14 mouse cellular contexts compared by ENCODE assay signal in the genomic region with DNA sequence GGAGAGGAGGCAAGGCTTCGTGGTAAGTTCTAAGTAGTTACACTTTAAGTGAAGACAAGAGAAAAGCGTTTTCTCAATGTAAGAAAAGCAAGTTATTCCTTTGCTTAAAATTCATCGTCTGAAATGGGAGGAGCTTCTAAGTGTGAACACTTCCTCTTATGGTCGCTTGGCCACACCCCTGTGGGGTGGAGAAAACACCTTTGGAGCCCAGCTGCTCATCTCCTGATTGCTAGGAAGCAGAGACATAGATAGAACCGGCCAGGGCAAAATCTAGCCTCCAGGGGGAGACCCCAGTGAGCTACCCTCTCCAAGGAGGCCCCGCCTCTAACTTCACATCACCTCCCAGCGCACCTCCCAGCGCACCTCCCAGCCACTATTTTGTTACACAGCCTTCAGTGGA. TPM values are rescaled to one million over a fixed set of nuclear protein-coding genes. Genes with fewer than 3 reads are reported as not detected.
A peak's percentile ranks its signal among the peaks of the same experiment; 100 is the strongest.
DNase-seq lines count a peak whose midpoint lies in the region; ATAC-seq and TF ChIP-seq lines count a peak whose summit lies in the region.
"Had no signal": no experiment of that assay in that cellular context is flagged by ENCODE, and none has a peak within 500 bp of the region (broad histone marks: within the 10 kb centered on the region; RNA-seq: fewer than 3 reads in every experiment).

No protein-coding gene starts in this region.

- no peak overlapping the region for H3K9ac ChIP-seq in heart, embryonic 11.5 days (ENCODE audit: low read depth, low read length)
- no peak overlapping the region for H3K9ac ChIP-seq in heart, adult 2 months (ENCODE audit: low read depth, low read length)
- H3K9ac ChIP-seq in hindbrain, embryonic 12.5 days = no peak overlapping the region
- no peak overlapping the region for H3K9ac ChIP-seq in neural tube, embryonic 14.5 days (replicated peaks; ENCODE audit: low read depth, low read length)

- peak overlapping the region; percentile 35; the same call in 1 of the 2 replicates for H3K4me2 ChIP-seq in heart, embryonic 11.5 days
- H3K4me2 ChIP-seq in hindbrain, embryonic 12.5 days (replicated peaks) = no peak overlapping the region
- H3K4me2 ChIP-seq in neural tube, embryonic 14.5 days (ENCODE audit: low read depth, low read length) = no peak overlapping the region

- no peak overlapping the region for H3K4me3 ChIP-seq in heart, embryonic 11.5 days (ENCODE audit: low read depth, low read length)
- no peak overlapping the region for H3K4me3 ChIP-seq in heart, adult 2 months
- H3K4me3 ChIP-seq in hindbrain, embryonic 12.5 days = no peak overlapping the region
- no peak overlapping the region for H3K4me3 ChIP-seq in neural tube, embryonic 14.5 days (ENCODE audit: low read depth, low read length)

- H3K27ac ChIP-seq in heart, embryonic 11.5 days (ENCODE audit: low read depth, low read length) = no peak overlapping the region
- H3K27ac ChIP-seq in heart, adult 2 months = no peak overlapping the region
- H3K27ac ChIP-seq in hindbrain, embryonic 12.5 days = peak overlapping the region; percentile 80
- peak overlapping the region; percentile 78; the same call in 1 of the 2 replicates for H3K27ac ChIP-seq in neural tube, embryonic 14.5 days (ENCODE audit: low read depth, low read length)

- intact Hi-C loops in heart, adult 2 months (cut with DNase I) = no loop called here

- no peak for TF ChIP-seq CTCF in heart, adult 2 months (IDR thresholded peaks at IDR 0.05)

- no peaks in the 10 kb centered on the region for H3K9me3 ChIP-seq in heart, embryonic 11.5 days (replicated peaks; ENCODE audit: control insufficient read depth, low read length)
- H3K9me3 ChIP-seq in hindbrain, embryonic 12.5 days (replicated peaks) = no peaks in the 10 kb centered on the region
- no peaks in the 10 kb centered on the region for H3K9me3 ChIP-seq in neural tube, embryonic 14.5 days (ENCODE audit: control insufficient read depth, low read length)

- no peaks in the 10 kb centered on the region for H3K27me3 ChIP-seq in heart, embryonic 11.5 days (ENCODE audit: control insufficient read depth, insufficient read depth, low read length)
- H3K27me3 ChIP-seq in heart, adult 2 months (ENCODE audit: control insufficient read depth, insufficient read depth, low read length) = no peaks in the 10 kb centered on the region
- no peaks in the 10 kb centered on the region for H3K27me3 ChIP-seq in hindbrain, embryonic 12.5 days
- no peaks in the 10 kb centered on the region for H3K27me3 ChIP-seq in neural tube, embryonic 14.5 days (ENCODE audit: control insufficient read depth, insufficient read depth, low read length)

- no peak for TF ChIP-seq EP300 in heart, adult 2 months (IDR thresholded peaks at IDR 0.05; ENCODE audit: insufficient read depth, low read depth, low read length)

- H3K4me1 ChIP-seq in heart, embryonic 11.5 days (ENCODE audit: control insufficient read depth, insufficient read depth, low read length) = peaks cover 14% of the 10 kb centered on the region
- H3K4me1 ChIP-seq in heart, adult 2 months (ENCODE audit: control insufficient read depth, insufficient read depth, low read length) = peaks cover 1% of the 10 kb centered on the region; the same call in 1 of the 2 replicates
- peaks cover 22% of the 10 kb centered on the region for H3K4me1 ChIP-seq in hindbrain, embryonic 12.5 days
- H3K4me1 ChIP-seq in neural tube, embryonic 14.5 days (ENCODE audit: control insufficient read depth, insufficient read depth, low read length) = peaks cover 9% of the 10 kb centered on the region; the same call in 1 of the 2 replicates

- DNase-seq in heart, adult 2 months = no peak
- peak; percentile 2 to 20 for DNase-seq in spleen, postnatal 36 days (ENCODE audit: low spot score in 2 of 2)
- no peak for DNase-seq in spleen, adult 18-20 months
- no peak for DNase-seq in testis, postnatal 14 days (ENCODE audit: low spot score)
- DNase-seq: adrenal gland, adult 2 months; kidney, postnatal 10 days; right cerebral cortex, postnatal 4 days had no signal

- ATAC-seq in heart, embryonic 11.5 days (replicated peaks; ENCODE audit: insufficient number of reproducible peaks, low FRiP score, low TSS enrichment) = no peak
- ATAC-seq in hindbrain, embryonic 12.5 days (ENCODE audit: low FRiP score) = no peak
- no peak for ATAC-seq in neural tube, embryonic 14.5 days (ENCODE audit: low read depth)
- no peak for ATAC-seq in activated CD4-positive, CD25-positive, alpha-beta regulatory T cell, adult 4 months

- TF ChIP-seq POLR2A in heart, adult 2 months (IDR thresholded peaks at IDR 0.05; ENCODE audit: insufficient read depth, low read depth, low read length) = no peak

- WGBS in heart, embryonic 11.5 days (ENCODE audit: insufficient replicate concordance) = 52% methylated on average over 8 of the region's 8 CpGs
- 71% methylated on average over 8 of the region's 8 CpGs for WGBS in heart, adult 2 months
- WGBS in hindbrain, embryonic 12.5 days = 54% methylated on average over 8 of the region's 8 CpGs
- 63% methylated on average over 8 of the region's 8 CpGs for WGBS in neural tube, embryonic 14.5 days

- H3K79me2 ChIP-seq in heart, adult 2 months (replicated peaks; ENCODE audit: control insufficient read depth, insufficient read depth, low read length) = no peaks in the 10 kb centered on the region

- no peaks in the 10 kb centered on the region for H3K36me3 ChIP-seq in heart, embryonic 11.5 days (ENCODE audit: control insufficient read depth, insufficient read depth, low read length)
- H3K36me3 ChIP-seq in heart, adult 2 months (ENCODE audit: control insufficient read depth, insufficient read depth, low read length) = no peaks in the 10 kb centered on the region
- H3K36me3 ChIP-seq in hindbrain, embryonic 12.5 days = no peaks in the 10 kb centered on the region
- H3K36me3 ChIP-seq in neural tube, embryonic 14.5 days (ENCODE audit: control insufficient read depth, insufficient read depth, low read length) = no peaks in the 10 kb centered on the region

RNA-seq across cellular contexts. Expression of gene Gm3646, which starts 34.7 kb away (rescaled TPM):
- 1.1 and 1.3 TPM in 2 replicates for polyA plus RNA-seq in heart, embryonic 11.5 days (2014; fragmentation: Nextera tagmentation; extraction: Ambion mirVana)
- 1 to 10 TPM; 9.1 to 9.2 TPM for total RNA-seq in heart, adult 2 months (2021)
- polyA plus RNA-seq in heart, adult 2 months (2012; rRNA removed) = 1.9 and 4.7 TPM in 2 replicates
- not detected in 2 replicates for polyA plus RNA-seq in hindbrain, embryonic 12.5 days (2016; fragmentation: Nextera tagmentation; extraction: Ambion mirVana)
- polyA plus RNA-seq in neural tube, embryonic 14.5 days (2014; fragmentation: Nextera tagmentation; extraction: Ambion mirVana) = not detected in 2 replicates
- polyA plus RNA-seq in activated CD4-positive, CD25-positive, alpha-beta regulatory T cell, adult 4 months (2017; shearing (Covaris generic)) = not detected
- total RNA-seq: adrenal gland, adult 2 months; left cerebral cortex, adult 18-20 months; liver, adult 2 months had no signal
- polyA plus RNA-seq: adrenal gland, adult 2 months; gonadal fat pad, adult 2 months; liver, adult 2 months had no signal

Comparison
In these comparisons a context has a peak if more than half of its experiments do, and no peak if none do; other contexts are left out.
1. DNase-seq: peak in spleen, postnatal 36 days (2 of 2); none in heart, adult 2 months (0 of 2), spleen, adult 18-20 months (0 of 2) and testis, postnatal 14 days (single experiment).
2. H3K27ac ChIP-seq: peak in hindbrain, embryonic 12.5 days (single experiment) and neural tube, embryonic 14.5 days (single experiment); none in heart, embryonic 11.5 days (single experiment) and heart, adult 2 months (single experiment).